11 mouse cellular contexts compared by ENCODE assay signal in the genomic region with DNA sequence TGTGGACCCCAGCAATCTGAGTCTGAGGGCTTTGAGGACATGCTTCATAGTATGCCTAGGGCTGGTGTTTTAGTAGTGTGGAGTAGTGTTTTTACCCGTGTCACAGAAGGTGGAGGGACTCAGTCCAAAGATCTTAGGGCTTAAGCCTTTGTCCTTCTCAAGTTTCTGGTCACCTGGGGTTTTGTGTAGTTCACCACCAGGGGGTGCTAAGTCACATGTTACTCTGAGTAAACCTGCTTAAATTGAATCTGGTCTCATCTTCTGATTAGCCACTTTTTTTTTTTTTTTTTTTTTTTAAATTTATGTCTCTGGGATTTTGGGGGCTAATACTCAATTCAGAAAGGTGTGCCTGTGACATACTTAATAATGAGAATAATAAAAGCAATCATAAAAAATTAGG. TPM values are rescaled to one million over a fixed set of nuclear protein-coding genes. Genes with fewer than 3 reads are reported as not detected.
DNase-seq lines count a peak whose midpoint lies in the region; ATAC-seq and TF ChIP-seq lines count a peak whose summit lies in the region.
"Had no signal": no experiment of that assay in that cellular context is flagged by ENCODE, and none has a peak within 500 bp of the region (broad histone marks: within the 10 kb centered on the region; RNA-seq: fewer than 3 reads in every experiment).

No protein-coding gene starts in this region.

- no peak overlapping the region for H3K4me2 ChIP-seq in kidney, embryonic 15.5 days
- no peak overlapping the region for H3K4me2 ChIP-seq in neural tube, embryonic 11.5 days (ENCODE audit: low read depth)

- H3K4me1 ChIP-seq in kidney, embryonic 15.5 days = no peaks in the 10 kb centered on the region
- H3K4me1 ChIP-seq in G1E (ENCODE audit: insufficient read depth, low read depth, low read length) = no peaks in the 10 kb centered on the region
- no peaks in the 10 kb centered on the region for H3K4me1 ChIP-seq in neural tube, embryonic 11.5 days (ENCODE audit: control insufficient read depth, insufficient read depth, low read length)

- WGBS in kidney, embryonic 15.5 days = 5% methylated on average over 1 of the region's 1 CpGs
- WGBS in neural tube, embryonic 11.5 days = 14% methylated on average over 1 of the region's 1 CpGs

- no peaks in the 10 kb centered on the region for H3K36me3 ChIP-seq in kidney, embryonic 15.5 days
- no peaks in the 10 kb centered on the region for H3K36me3 ChIP-seq in G1E (replicated peaks)
- no peaks in the 10 kb centered on the region for H3K36me3 ChIP-seq in neural tube, embryonic 11.5 days (ENCODE audit: control insufficient read depth, insufficient read depth, low read length)

- peak; percentile 44 for DNase-seq in kidney, adult 18-20 months
- DNase-seq in G1E (ENCODE audit: low spot score) = peak; percentile 32
- DNase-seq in adrenal gland, postnatal 10 days = peak; percentile 71
- peak; percentile 61 for DNase-seq in forelimb bud, embryonic 11.5 days (ENCODE audit: low read depth, low spot score)
- peak; percentile 10 to 31 for DNase-seq in layer of hippocampus, postnatal 14 days (ENCODE audit: low spot score in 2 of 2)
- peak; percentile 60 for DNase-seq in neural tube, embryonic 11.5 days (ENCODE audit: low spot score)

- H3K9me3 ChIP-seq in kidney, embryonic 15.5 days (replicated peaks) = no peaks in the 10 kb centered on the region
- no peaks in the 10 kb centered on the region for H3K9me3 ChIP-seq in G1E (replicated peaks)
- H3K9me3 ChIP-seq in neural tube, embryonic 11.5 days (ENCODE audit: control insufficient read depth, low read length) = no peaks in the 10 kb centered on the region

- no peak for TF ChIP-seq CTCF in G1E (IDR thresholded peaks at IDR 0.05; ENCODE audit: low read depth, low read length)

- no peak overlapping the region for H3K9ac ChIP-seq in kidney, embryonic 15.5 days
- H3K9ac ChIP-seq in neural tube, embryonic 11.5 days (ENCODE audit: low read length) = no peak overlapping the region

- no peak for ATAC-seq in kidney, embryonic 15.5 days (replicated peaks; ENCODE audit: low FRiP score)
- ATAC-seq in G1E (ENCODE audit: extremely low read depth, insufficient number of reproducible peaks, low FRiP score, poor library complexity, severe bottlenecking) = no peak
- ATAC-seq in neural tube, embryonic 11.5 days (ENCODE audit: insufficient read depth, low FRiP score, low TSS enrichment) = no peak
- no peak for ATAC-seq in activated CD4-positive, CD25-positive, alpha-beta regulatory T cell, adult 4 months

- H3K27me3 ChIP-seq in kidney, embryonic 15.5 days = peaks cover 10% of the 10 kb centered on the region
- peaks cover 2% of the 10 kb centered on the region; the same call in 1 of the 2 replicates for H3K27me3 ChIP-seq in G1E (ENCODE audit: insufficient read depth, low read length)
- no peaks in the 10 kb centered on the region for H3K27me3 ChIP-seq in neural tube, embryonic 11.5 days (ENCODE audit: control insufficient read depth, insufficient read depth, low read length)

- H3K4me3 ChIP-seq in kidney, embryonic 15.5 days (replicated peaks) = no peak overlapping the region
- H3K4me3 ChIP-seq in G1E (ENCODE audit: low read depth, low read length) = no peak overlapping the region
- no peak overlapping the region for H3K4me3 ChIP-seq in neural tube, embryonic 11.5 days (ENCODE audit: low read depth, low read length)
- H3K4me3 ChIP-seq: erythroblast, embryonic 14.5 days had no signal

- H3K27ac ChIP-seq in kidney, embryonic 15.5 days = no peak overlapping the region
- H3K27ac ChIP-seq in neural tube, embryonic 11.5 days (ENCODE audit: low read depth, low read length) = no peak overlapping the region

RNA-seq across cellular contexts. Expression of a gene that starts 1.6 kb away (rescaled TPM):
- not detected in 2 replicates for polyA plus RNA-seq in kidney, embryonic 15.5 days (2015; fragmentation: Nextera tagmentation; extraction: Ambion mirVana)
- total RNA-seq in G1E (2014; fragmentation: Nextera tagmentation) (not detected in 2 replicates), G1E (2017) (not detected in 2 replicates)
- polyA plus RNA-seq in G1E (2012) = not detected in 2 replicates
- total RNA-seq in adrenal gland, postnatal 10 days (2021) = not detected
- not detected for total RNA-seq in layer of hippocampus, postnatal 14 days (2021)
- polyA plus RNA-seq in neural tube, embryonic 11.5 days (2014; fragmentation: Nextera tagmentation; extraction: Ambion mirVana) = not detected in 2 replicates
- polyA plus RNA-seq in activated CD4-positive, CD25-positive, alpha-beta regulatory T cell, adult 4 months (2017; shearing (Covaris generic)) = not detected
- polyA plus RNA-seq: erythroblast, embryonic 14.5 days; lung, embryonic 16.5 days; stomach, embryonic 16.5 days had no signal

RNA-seq across cellular contexts. Expression of a gene that starts 10.2 kb away (rescaled TPM):
- polyA plus RNA-seq in kidney, embryonic 15.5 days (2015; fragmentation: Nextera tagmentation; extraction: Ambion mirVana) = not detected in 2 replicates
- total RNA-seq in G1E (2014; fragmentation: Nextera tagmentation) (not detected in 2 replicates), G1E (2017) (not detected in 2 replicates)
- polyA plus RNA-seq in G1E (2012) = not detected in 2 replicates
- total RNA-seq in adrenal gland, postnatal 10 days (2021) = not detected
- total RNA-seq in layer of hippocampus, postnatal 14 days (2021) = not detected
- polyA plus RNA-seq in neural tube, embryonic 11.5 days (2014; fragmentation: Nextera tagmentation; extraction: Ambion mirVana) = not detected in 2 replicates
- not detected for polyA plus RNA-seq in activated CD4-positive, CD25-positive, alpha-beta regulatory T cell, adult 4 months (2017; shearing (Covaris generic))
- polyA plus RNA-seq: erythroblast, embryonic 14.5 days; lung, embryonic 16.5 days; stomach, embryonic 16.5 days had no signal

RNA-seq across cellular contexts. Expression of a gene that starts 10.9 kb away (rescaled TPM):
- polyA plus RNA-seq in kidney, embryonic 15.5 days (2015; fragmentation: Nextera tagmentation; extraction: Ambion mirVana) = not detected in 2 replicates
- not detected in 2 replicates for total RNA-seq in G1E (2014; fragmentation: Nextera tagmentation)
- not detected in 2 replicates for total RNA-seq in G1E (2017)
- polyA plus RNA-seq in G1E (2012) = not detected in 2 replicates
- total RNA-seq in adrenal gland, postnatal 10 days (2021) = not detected
- total RNA-seq in layer of hippocampus, postnatal 14 days (2021) = not detected
- polyA plus RNA-seq in neural tube, embryonic 11.5 days (2014; fragmentation: Nextera tagmentation; extraction: Ambion mirVana) = not detected in 2 replicates
- not detected for polyA plus RNA-seq in activated CD4-positive, CD25-positive, alpha-beta regulatory T cell, adult 4 months (2017; shearing (Covaris generic))
- polyA plus RNA-seq: erythroblast, embryonic 14.5 days; lung, embryonic 16.5 days; stomach, embryonic 16.5 days had no signal

RNA-seq across cellular contexts. Expression of a gene that starts 19.5 kb away (rescaled TPM):
- not detected in 2 replicates for polyA plus RNA-seq in kidney, embryonic 15.5 days (2015; fragmentation: Nextera tagmentation; extraction: Ambion mirVana)
- total RNA-seq in G1E (2014; fragmentation: Nextera tagmentation) (not detected in 2 replicates), G1E (2017) (not detected in 2 replicates)
- not detected in 2 replicates for polyA plus RNA-seq in G1E (2012)
- not detected for total RNA-seq in adrenal gland, postnatal 10 days (2021)
- not detected for total RNA-seq in layer of hippocampus, postnatal 14 days (2021)
- polyA plus RNA-seq in neural tube, embryonic 11.5 days (2014; fragmentation: Nextera tagmentation; extraction: Ambion mirVana) = not detected in 2 replicates
- not detected for polyA plus RNA-seq in activated CD4-positive, CD25-positive, alpha-beta regulatory T cell, adult 4 months (2017; shearing (Covaris generic))
- polyA plus RNA-seq: erythroblast, embryonic 14.5 days; lung, embryonic 16.5 days; stomach, embryonic 16.5 days had no signal

RNA-seq across cellular contexts. Expression of a gene that starts 25.5 kb away (rescaled TPM):
- polyA plus RNA-seq in kidney, embryonic 15.5 days (2015; fragmentation: Nextera tagmentation; extraction: Ambion mirVana) = not detected in 2 replicates
- total RNA-seq in G1E (2014; fragmentation: Nextera tagmentation) = not detected in 2 replicates
- not detected in 2 replicates for total RNA-seq in G1E (2017)
- polyA plus RNA-seq in G1E (2012) = not detected in 2 replicates
- total RNA-seq in adrenal gland, postnatal 10 days (2021) = not detected
- not detected for total RNA-seq in layer of hippocampus, postnatal 14 days (2021)
- not detected in 2 replicates for polyA plus RNA-seq in neural tube, embryonic 11.5 days (2014; fragmentation: Nextera tagmentation; extraction: Ambion mirVana)
- polyA plus RNA-seq in activated CD4-positive, CD25-positive, alpha-beta regulatory T cell, adult 4 months (2017; shearing (Covaris generic)) = not detected
- polyA plus RNA-seq: erythroblast, embryonic 14.5 days; lung, embryonic 16.5 days; stomach, embryonic 16.5 days had no signal

Comparison
In these comparisons a context has a peak if more than half of its experiments do, and no peak if none do; other contexts are left out.
1. DNase-seq: peak in every context shown above with its lines; median percentile 71 in adrenal gland, postnatal 10 days; 61 in forelimb bud, embryonic 11.5 days; 60 in neural tube, embryonic 11.5 days; 44 in kidney, adult 18-20 months; 32 in G1E; 20 in layer of hippocampus, postnatal 14 days.